Mouse (Mus musculus): ENCODE results near the gene Krt9. TPM values are rescaled to one million over a fixed set of nuclear protein-coding genes. Genes with fewer than 3 reads are reported as not detected.

Krt9 gene
- polyA plus RNA-seq, 1 experiment from 2014 or later = not detected

Other genes starting within 250 kb of the Krt9 start
- not detected in 2 replicates for gene Krtap9-5, start 244.8 kb downstream of the Krt9 start, polyA plus RNA-seq (2014; fragmentation: Nextera tagmentation; extraction: Ambion mirVana)
- not detected in 2 replicates for gene Krtap29-1, start 214.2 kb downstream of the Krt9 start, polyA plus RNA-seq (2014; fragmentation: Nextera tagmentation; extraction: Ambion mirVana)
- not detected in 2 replicates for gene Krtap16-1, start 206.6 kb downstream of the Krt9 start, polyA plus RNA-seq (2014; fragmentation: Nextera tagmentation; extraction: Ambion mirVana)
- not detected in 2 replicates for gene Krtap17-1, start 199.3 kb downstream of the Krt9 start, polyA plus RNA-seq (2014; fragmentation: Nextera tagmentation; extraction: Ambion mirVana)
- not detected in 2 replicates for gene Krt33a, start 177.0 kb downstream of the Krt9 start, polyA plus RNA-seq (2014; fragmentation: Nextera tagmentation; extraction: Ambion mirVana)
- gene Krt33b, start 163.4 kb downstream of the Krt9 start, polyA plus RNA-seq (2014; fragmentation: Nextera tagmentation; extraction: Ambion mirVana) = not detected in 2 replicates
- gene Krt34, start 151.7 kb downstream of the Krt9 start, polyA plus RNA-seq (2014; fragmentation: Nextera tagmentation; extraction: Ambion mirVana) = not detected in 2 replicates
- gene Krt31, start 142.7 kb downstream of the Krt9 start, polyA plus RNA-seq (2014; fragmentation: Nextera tagmentation; extraction: Ambion mirVana) = not detected in 2 replicates
- gene Krt32, start 105.0 kb downstream of the Krt9 start, polyA plus RNA-seq (2014; fragmentation: Nextera tagmentation; extraction: Ambion mirVana) = not detected in 2 replicates
- gene Krt35, start 97.0 kb downstream of the Krt9 start, polyA plus RNA-seq (2014; fragmentation: Nextera tagmentation; extraction: Ambion mirVana) = not detected in 2 replicates
- not detected in 2 replicates for gene Krt36, start 87.6 kb downstream of the Krt9 start, polyA plus RNA-seq (2014; fragmentation: Nextera tagmentation; extraction: Ambion mirVana)
- gene Krt13, start 71.7 kb downstream of the Krt9 start, polyA plus RNA-seq (2014; fragmentation: Nextera tagmentation; extraction: Ambion mirVana) = not detected in 2 replicates
- 0.50 TPM in 1 of 2 replicates, not detected in the other for gene Krt15, start 57.3 kb downstream of the Krt9 start, polyA plus RNA-seq (2014; fragmentation: Nextera tagmentation; extraction: Ambion mirVana)
- gene Krt19, start 44.6 kb downstream of the Krt9 start, polyA plus RNA-seq (2014; fragmentation: Nextera tagmentation; extraction: Ambion mirVana) = 30.7 and 35.0 TPM in 2 replicates
- 1.5 and 1.9 TPM in 2 replicates for gene Krt14, start 14.3 kb upstream of the Krt9 start, polyA plus RNA-seq (2014; fragmentation: Nextera tagmentation; extraction: Ambion mirVana)
- gene Krt16, start 55.7 kb upstream of the Krt9 start, polyA plus RNA-seq (2014; fragmentation: Nextera tagmentation; extraction: Ambion mirVana) = not detected in 2 replicates
- 1.4 TPM in 2 replicates for gene Krt17, start 67.8 kb upstream of the Krt9 start, polyA plus RNA-seq (2014; fragmentation: Nextera tagmentation; extraction: Ambion mirVana)
- gene Krt42, start 76.6 kb upstream of the Krt9 start, polyA plus RNA-seq (2014; fragmentation: Nextera tagmentation; extraction: Ambion mirVana) = not detected in 2 replicates
- 1,807 and 1,900 TPM in 2 replicates for gene Eif1, start 126.6 kb upstream of the Krt9 start, polyA plus RNA-seq (2014; fragmentation: Nextera tagmentation; extraction: Ambion mirVana)
- not detected in 2 replicates for gene Gast, start 141.2 kb upstream of the Krt9 start, polyA plus RNA-seq (2014; fragmentation: Nextera tagmentation; extraction: Ambion mirVana)
- gene Hap1, start 162.9 kb upstream of the Krt9 start, polyA plus RNA-seq (2014; fragmentation: Nextera tagmentation; extraction: Ambion mirVana) = 3.4 and 4.3 TPM in 2 replicates
- gene Jup, start 204.5 kb upstream of the Krt9 start, polyA plus RNA-seq (2014; fragmentation: Nextera tagmentation; extraction: Ambion mirVana) = 117 and 118 TPM in 2 replicates
- gene P3h4, start 221.6 kb upstream of the Krt9 start, polyA plus RNA-seq (2014; fragmentation: Nextera tagmentation; extraction: Ambion mirVana) = 54.7 and 58.1 TPM in 2 replicates
- gene Fkbp10, start 222.5 kb upstream of the Krt9 start, polyA plus RNA-seq (2014; fragmentation: Nextera tagmentation; extraction: Ambion mirVana) = 94.5 and 95.3 TPM in 2 replicates
- 95.8 and 102 TPM in 2 replicates for gene Nt5c3b, start 248.6 kb upstream of the Krt9 start, polyA plus RNA-seq (2014; fragmentation: Nextera tagmentation; extraction: Ambion mirVana)
- 0.36 and 0.44 TPM in 2 replicates for gene Klhl10, start 248.7 kb upstream of the Krt9 start, polyA plus RNA-seq (2014; fragmentation: Nextera tagmentation; extraction: Ambion mirVana)